Mouse (Mus musculus) heart, embryonic 12.5 days (tissue): ENCODE results near the gene Taf3. TPM values are rescaled to one million over a fixed set of nuclear protein-coding genes. Genes with fewer than 3 reads are reported as not detected.
A peak's percentile ranks its signal among the peaks of the same experiment; 100 is the strongest.

Source experiments
- ATAC-seq: fragments of 200-750 bp; cut with Nextera tagmentation; 2 replicates; pipeline ENCODE4 v1.8.0; 2017; ENCODE audit warnings: moderate TSS enrichment, moderate library complexity; ENCODE audit not compliant: insufficient number of reproducible peaks, low FRiP score
- H3K27ac ChIP-seq: fragments of 300-500 bp; sonication (generic); 2 replicates; pipeline ENCODE4 v1.5.1; 2016; ENCODE audit warnings: mild to moderate bottlenecking, moderate library complexity; ENCODE audit not compliant: poor library complexity, severe bottlenecking
- H3K27me3 ChIP-seq: fragments of 300-500 bp; sonication (generic); replicated peaks from 2 replicates; pipeline ENCODE4 v1.6.1; 2016; ENCODE audit warnings: mild to moderate bottlenecking, moderate library complexity
- H3K36me3 ChIP-seq: fragments of 300-500 bp; sonication (generic); 2 replicates; pipeline ENCODE4 v1.6.1; 2016; ENCODE audit warnings: mild to moderate bottlenecking, moderate library complexity
- H3K4me1 ChIP-seq: fragments of 300-500 bp; sonication (generic); replicated peaks from 2 replicates; pipeline ENCODE4 v1.6.1; 2016; ENCODE audit warnings: mild to moderate bottlenecking
- H3K4me2 ChIP-seq: fragments of 300-500 bp; sonication (generic); 2 replicates; pipeline ENCODE4 v1.6.1; 2016; ENCODE audit warnings: mild to moderate bottlenecking, moderate library complexity
- H3K4me3 ChIP-seq: fragments of 300-500 bp; sonication (generic); 2 replicates; pipeline ENCODE4 v1.5.1; 2016; ENCODE audit warnings: mild to moderate bottlenecking
- H3K9ac ChIP-seq: fragments of 300-500 bp; sonication (generic); 2 replicates; pipeline ENCODE4 v1.6.1; 2016; ENCODE audit warnings: mild to moderate bottlenecking, moderate library complexity
- H3K9me3 ChIP-seq: fragments of 300-500 bp; sonication (generic); replicated peaks from 2 replicates; pipeline ENCODE4 v1.6.1; 2016; ENCODE audit warnings: mild to moderate bottlenecking, moderate library complexity
- WGBS: fragments of 180-500 bp; shearing (Covaris S2); methylation state at CpG from one replicate; pipeline ENCODE4 v1.1.7; 2016; 5-methylcytosine and 5-hydroxymethylcytosine counted together
- polyA plus RNA-seq: library from polyadenylated mRNA; unstranded; fragments of >200 nt; fragmentation: Nextera tagmentation; extraction: Ambion mirVana; gene quantifications from 2 replicates; pipeline ENCODE4 v1.2.1, GENCODE M21; 2016

The Taf3 gene
- polyA plus RNA-seq, 1 experiment from 2014 or later, result 8.9 TPM

DNA sequence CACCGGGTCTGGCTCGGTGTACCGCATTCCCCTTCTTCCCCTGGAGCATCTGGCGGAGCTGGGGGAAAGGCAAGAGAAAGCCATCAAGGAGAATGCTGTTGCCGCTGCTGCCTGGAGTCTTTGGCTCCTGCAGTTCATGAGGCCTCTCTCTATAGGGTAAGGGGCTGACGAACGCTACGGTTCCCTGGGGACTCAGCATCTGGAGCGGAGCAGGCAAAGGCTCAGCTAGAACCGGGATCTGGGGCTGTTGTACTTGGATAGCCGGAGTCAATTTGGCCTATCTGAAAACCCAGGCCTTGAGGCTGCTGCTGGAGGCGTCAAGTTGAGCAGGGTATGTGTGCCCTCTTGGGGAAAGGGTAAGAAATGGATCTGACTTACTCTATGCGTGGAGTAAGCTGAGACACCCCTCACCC lies 166.8 kb downstream of the Taf3 start:
- H3K36me3 ChIP-seq, result no peaks in the 10 kb centered on the region
- no peak for ATAC-seq
- peak overlapping the region; percentile 57; the same call in 1 of the 2 replicates for H3K27ac ChIP-seq
- H3K4me2 ChIP-seq, result peak overlapping the region; percentile 95
- peak overlapping the region; percentile 60 for H3K9ac ChIP-seq
- H3K4me3 ChIP-seq, result peak overlapping the region; percentile 48
- H3K4me1 ChIP-seq, result peaks cover 41% of the 10 kb centered on the region
- 1% methylated on average over 13 of the region's 13 CpGs for WGBS
- no peaks in the 10 kb centered on the region for H3K9me3 ChIP-seq
- peaks cover 33% of the 10 kb centered on the region for H3K27me3 ChIP-seq

DNA sequence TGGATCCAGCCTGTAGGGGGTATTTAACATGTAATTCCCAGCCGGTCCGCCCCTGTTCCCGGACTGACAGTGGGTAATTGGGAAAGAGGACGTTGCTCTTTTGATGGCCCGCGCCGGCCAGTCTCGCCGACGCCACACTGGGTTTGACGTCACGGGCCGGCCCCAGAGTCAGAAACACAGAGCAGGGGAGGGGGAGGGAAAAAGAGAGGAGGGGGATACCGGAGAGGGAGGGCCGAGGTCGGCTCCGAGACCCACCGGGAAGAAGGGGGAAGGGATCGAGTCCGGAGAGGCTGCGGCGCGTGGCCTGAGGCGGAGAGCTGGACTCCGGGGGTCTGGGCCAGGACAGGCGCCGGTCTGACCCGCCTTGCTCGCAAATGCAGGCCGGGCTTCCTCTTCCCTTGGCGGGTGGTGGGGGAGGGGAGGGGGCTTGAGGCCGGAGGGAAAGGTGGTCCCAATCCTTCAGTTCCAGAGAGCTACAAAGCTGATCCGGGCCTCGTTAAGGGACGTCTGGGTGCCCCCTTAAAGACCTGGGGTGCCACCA lies 167.3 kb downstream of the Taf3 start, which contains the start of gene 4930412O13Rik:
Gene 4930412O13Rik, plus strand, starts transcription at position 202 of the 541 bp plus-strand sequence.
- WGBS, result under 1% methylated on average over 33 of the region's 35 CpGs
- no peaks in the 10 kb centered on the region for H3K36me3 ChIP-seq
- H3K27me3 ChIP-seq, result peaks cover 28% of the 10 kb centered on the region
- no peak for ATAC-seq
- peak within 1 kb of the TSS; percentile 95 for H3K4me2 ChIP-seq
- H3K9me3 ChIP-seq, result no peaks in the 10 kb centered on the region
- peaks cover 41% of the 10 kb centered on the region for H3K4me1 ChIP-seq
- H3K9ac ChIP-seq, result peak within 1 kb of the TSS; percentile 61
- H3K4me3 ChIP-seq, result peak within 1 kb of the TSS; percentile 60
- H3K27ac ChIP-seq, result peak within 1 kb of the TSS; percentile 57

DNA sequence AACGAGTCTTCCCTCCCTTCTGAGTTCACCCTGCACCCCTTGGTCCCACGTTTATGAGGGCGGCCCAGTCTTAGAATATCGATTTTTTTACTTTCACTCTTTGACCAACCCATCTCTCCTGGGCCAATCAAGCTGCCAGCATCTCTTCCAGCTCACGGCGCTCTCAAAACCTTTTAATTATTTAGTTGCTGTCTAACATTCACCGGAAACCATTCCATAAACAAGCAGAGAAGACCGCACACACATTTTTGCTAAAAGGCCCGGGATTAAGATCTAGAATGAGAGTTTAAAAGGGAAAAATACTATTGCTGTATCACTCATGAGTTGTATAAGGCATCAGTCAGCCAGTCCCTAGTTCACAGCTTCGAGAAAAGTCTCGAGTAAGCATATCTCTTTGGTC lies 168.1 kb downstream of the Taf3 start:
- no peak for ATAC-seq
- Histone ChIP-seq H3K9ac (no peak overlapping the region; the same call in 1 of the 2 replicates), H3K27me3 (peaks cover 20% of the 10 kb centered on the region), H3K9me3 (no peaks in the 10 kb centered on the region), H3K4me3 (peak overlapping the region; percentile 60), H3K27ac (no peak overlapping the region), H3K4me1 (peaks cover 42% of the 10 kb centered on the region), H3K4me2 (peak overlapping the region; percentile 95), H3K36me3 (no peaks in the 10 kb centered on the region)
- WGBS, result 6% methylated on average over 11 of the region's 11 CpGs

GRCm38 (mm10) chr2:9879493-9879892 lies 168.9 kb downstream of the Taf3 start:
- H3K27me3 ChIP-seq, result peaks cover 18% of the 10 kb centered on the region
- no peaks in the 10 kb centered on the region for H3K9me3 ChIP-seq
- no peaks in the 10 kb centered on the region for H3K36me3 ChIP-seq
- H3K4me1 ChIP-seq, result peaks cover 47% of the 10 kb centered on the region
- peak overlapping the region; percentile 60 for H3K4me3 ChIP-seq
- ATAC-seq, result peak; percentile 91
- peak overlapping the region; percentile 59; the same call in 1 of the 2 replicates for H3K9ac ChIP-seq
- peak overlapping the region; percentile 95 for H3K4me2 ChIP-seq
- 0 out of 2 replicates have a peak overlapping the region, but pooled peaks have one; percentile 73 for H3K27ac ChIP-seq
- 0% methylated on average over 21 of the region's 21 CpGs for WGBS

DNA sequence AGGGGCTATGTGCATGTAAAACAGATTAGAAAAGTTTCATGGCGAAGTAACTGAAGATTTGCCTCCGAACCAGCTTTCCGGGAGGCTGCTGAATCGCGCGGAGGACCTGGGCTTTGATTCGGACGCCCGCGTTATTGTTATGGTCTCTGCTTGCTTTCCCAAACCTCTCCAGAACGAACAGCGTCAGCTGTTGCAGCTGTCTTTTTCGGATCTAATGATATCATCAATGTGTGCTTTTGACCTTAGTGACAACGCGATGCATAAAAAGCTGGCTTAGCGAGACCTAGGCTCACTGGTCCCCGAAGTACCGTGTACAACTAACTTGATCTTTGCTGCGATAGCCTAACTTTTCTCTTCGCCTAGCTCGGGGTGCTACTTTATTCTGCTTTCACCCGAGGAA lies 169.3 kb downstream of the Taf3 start:
- WGBS, result under 1% methylated on average over 22 of the region's 22 CpGs
- ATAC-seq, result peak; percentile 0; the same call in 1 of the 2 replicates
- no peaks in the 10 kb centered on the region for H3K9me3 ChIP-seq
- H3K27me3 ChIP-seq, result peaks cover 20% of the 10 kb centered on the region
- peak overlapping the region; percentile 59; the same call in 1 of the 2 replicates for H3K9ac ChIP-seq
- no peaks in the 10 kb centered on the region for H3K36me3 ChIP-seq
- peak overlapping the region; percentile 95 for H3K4me2 ChIP-seq
- H3K4me1 ChIP-seq, result peaks cover 47% of the 10 kb centered on the region
- peak overlapping the region; percentile 73 for H3K27ac ChIP-seq
- peak overlapping the region; percentile 60 for H3K4me3 ChIP-seq

DNA sequence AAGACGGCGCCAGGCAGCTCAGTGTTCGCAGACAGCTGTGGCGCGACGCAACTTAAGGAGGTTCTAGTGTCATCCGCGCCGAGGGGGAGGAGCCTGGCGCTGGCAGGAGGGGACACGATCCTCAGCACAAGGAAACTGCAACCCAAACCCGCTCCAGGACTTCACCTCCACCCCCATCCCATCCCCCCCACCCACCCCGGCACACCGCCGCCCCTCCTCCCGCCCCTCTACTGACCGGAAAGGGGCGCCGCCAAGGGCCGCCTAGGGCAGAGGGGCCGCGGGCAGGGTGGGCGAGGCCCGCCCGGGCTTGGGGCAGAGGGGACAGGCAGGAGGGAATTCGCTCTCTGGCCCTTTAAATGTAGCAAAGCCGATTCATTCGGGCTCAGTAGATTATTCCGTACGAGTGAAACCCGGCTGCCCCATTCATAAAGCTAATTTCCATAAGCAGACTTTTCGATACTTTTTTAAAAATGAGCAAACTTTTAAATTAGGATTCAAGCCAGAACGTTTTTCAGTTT lies 169.8 kb downstream of the Taf3 start:
- Histone ChIP-seq H3K4me2 (peak overlapping the region; percentile 95), H3K27ac (peak overlapping the region; percentile 73), H3K36me3 (no peaks in the 10 kb centered on the region), H3K4me3 (peak overlapping the region; percentile 60), H3K9me3 (no peaks in the 10 kb centered on the region), H3K27me3 (peaks cover 24% of the 10 kb centered on the region), H3K9ac (peak overlapping the region; percentile 63), H3K4me1 (peaks cover 49% of the 10 kb centered on the region)
- peak; percentile 60 for ATAC-seq
- WGBS, result under 1% methylated on average over 30 of the region's 33 CpGs

DNA sequence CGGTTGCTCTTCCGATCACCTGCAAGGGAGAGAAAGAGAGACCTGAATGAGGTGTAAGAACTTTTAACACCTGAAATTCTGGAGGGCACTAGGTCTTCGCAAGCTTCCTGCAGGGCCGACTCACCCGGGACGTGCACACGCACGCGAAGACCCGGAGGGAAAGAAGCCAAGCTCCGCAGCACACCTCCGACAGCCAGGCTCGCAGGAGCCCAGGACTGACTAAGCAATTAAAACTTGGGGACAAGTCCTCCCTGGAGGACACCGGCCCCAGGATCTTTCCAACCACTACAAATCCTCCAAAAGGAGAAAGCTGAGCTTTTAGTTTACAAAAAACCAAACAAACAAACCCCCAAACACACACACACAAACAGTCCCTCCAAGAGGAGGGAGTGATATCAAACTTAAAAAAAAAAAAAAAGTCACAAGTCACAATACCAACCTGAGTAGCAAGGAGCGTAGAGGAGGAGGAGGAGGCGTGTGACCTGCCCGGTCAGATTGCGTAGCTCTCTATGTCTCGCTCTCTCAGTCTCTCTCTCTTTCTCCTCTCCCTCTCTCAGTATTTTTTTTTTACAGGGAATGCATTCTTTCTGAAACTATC lies 170.3 kb downstream of the Taf3 start:
- WGBS, result under 1% methylated on average over 19 of the region's 19 CpGs
- Histone ChIP-seq H3K27me3 (peaks cover 28% of the 10 kb centered on the region), H3K4me3 (peak overlapping the region; percentile 60), H3K4me2 (peak overlapping the region; percentile 95), H3K4me1 (peaks cover 49% of the 10 kb centered on the region), H3K9me3 (no peaks in the 10 kb centered on the region), H3K27ac (peak overlapping the region; percentile 73), H3K36me3 (no peaks in the 10 kb centered on the region), H3K9ac (peak overlapping the region; percentile 80)
- no peak for ATAC-seq

GRCm38 (mm10) chr2:9877326-9877690 lies 171.1 kb downstream of the Taf3 start:
- Histone ChIP-seq H3K27me3 (peaks cover 28% of the 10 kb centered on the region), H3K4me3 (peak overlapping the region; percentile 60), H3K27ac (peak overlapping the region; percentile 73), H3K9me3 (no peaks in the 10 kb centered on the region), H3K36me3 (no peaks in the 10 kb centered on the region), H3K4me2 (peak overlapping the region; percentile 95), H3K9ac (peak overlapping the region; percentile 80), H3K4me1 (peaks cover 52% of the 10 kb centered on the region)
- ATAC-seq, result no peak
- WGBS, result under 1% methylated on average over 35 of the region's 35 CpGs

GRCm38 (mm10) chr2:9876621-9877325 lies 171.6 kb downstream of the Taf3 start:
- WGBS, result 2% methylated on average over 31 of the region's 31 CpGs
- H3K36me3 ChIP-seq, result no peaks in the 10 kb centered on the region
- peak overlapping the region; percentile 80 for H3K9ac ChIP-seq
- H3K4me1 ChIP-seq, result peaks cover 51% of the 10 kb centered on the region
- no peaks in the 10 kb centered on the region for H3K9me3 ChIP-seq
- H3K27me3 ChIP-seq, result peaks cover 23% of the 10 kb centered on the region
- H3K27ac ChIP-seq, result peak overlapping the region; percentile 73
- H3K4me2 ChIP-seq, result peak overlapping the region; percentile 95
- peak overlapping the region; percentile 60 for H3K4me3 ChIP-seq
- no peak for ATAC-seq

- WGBS, result 27% methylated on average over 12 of the region's 12 CpGs
- Histone ChIP-seq H3K27me3 (peaks cover 27% of the 10 kb centered on the region), H3K9me3 (no peaks in the 10 kb centered on the region), H3K4me3 (peak overlapping the region; percentile 60), H3K9ac (0 out of 2 replicates have a peak overlapping the region, but pooled peaks have one; percentile 41), H3K27ac (no peak overlapping the region), H3K4me1 (peaks cover 52% of the 10 kb centered on the region), H3K4me2 (peak overlapping the region; percentile 95), H3K36me3 (no peaks in the 10 kb centered on the region)
- ATAC-seq, result no peak
Observed at GRCm38 (mm10) chr2:9875676-9876357, 172.6 kb downstream of the Taf3 start.
